Mouse (Mus musculus): ENCODE measurements around the gene Rgs6.

The Rgs6 gene

DNA sequence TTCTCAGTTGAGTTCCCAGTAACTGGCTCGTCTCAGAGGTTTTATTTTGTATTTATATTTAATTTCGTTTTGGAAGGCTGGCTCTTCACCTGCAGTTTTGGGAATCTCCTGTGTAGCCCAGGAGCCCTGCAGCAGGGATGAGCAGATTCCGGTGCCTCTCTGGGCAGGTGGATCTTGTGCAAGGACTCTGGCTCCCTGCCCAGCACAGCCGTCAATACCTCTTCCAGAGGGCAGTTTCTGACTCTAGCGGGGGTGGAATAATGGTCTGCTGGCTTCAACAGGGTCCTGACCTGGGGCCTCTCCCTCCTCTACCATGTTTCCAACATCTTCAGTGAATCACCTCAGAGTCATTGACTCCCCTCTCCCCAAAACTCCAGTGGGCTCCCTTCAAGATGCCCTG, 616.3 kb downstream of the Rgs6 start:
- H3K27me3 ChIP-seq (ENCODE audit: insufficient read depth, low read length), result peaks cover 12% of the 10 kb centered on the region
- H3K9me3 ChIP-seq (ENCODE audit: low read length), result no peaks in the 10 kb centered on the region
- H3K4me3 ChIP-seq (replicated peaks; ENCODE audit: low read length), result no peak overlapping the region
- H3K4me1 ChIP-seq (replicated peaks; ENCODE audit: low read depth, low read length), result peaks cover 30% of the 10 kb centered on the region
- TF ChIP-seq POU5F1 (IDR thresholded peaks at IDR 0.05; ENCODE audit: borderline replicate concordance, low read length), result no peak
- TF ChIP-seq CTCF (conservative IDR thresholded peaks at IDR 0.05; ENCODE audit: low read length), result no peak
- TF ChIP-seq NANOG (IDR thresholded peaks at IDR 0.05; ENCODE audit: borderline replicate concordance, low read length), result no peak
- H3K36me3 ChIP-seq (ENCODE audit: insufficient read depth, low read length), result no peaks in the 10 kb centered on the region

DNA sequence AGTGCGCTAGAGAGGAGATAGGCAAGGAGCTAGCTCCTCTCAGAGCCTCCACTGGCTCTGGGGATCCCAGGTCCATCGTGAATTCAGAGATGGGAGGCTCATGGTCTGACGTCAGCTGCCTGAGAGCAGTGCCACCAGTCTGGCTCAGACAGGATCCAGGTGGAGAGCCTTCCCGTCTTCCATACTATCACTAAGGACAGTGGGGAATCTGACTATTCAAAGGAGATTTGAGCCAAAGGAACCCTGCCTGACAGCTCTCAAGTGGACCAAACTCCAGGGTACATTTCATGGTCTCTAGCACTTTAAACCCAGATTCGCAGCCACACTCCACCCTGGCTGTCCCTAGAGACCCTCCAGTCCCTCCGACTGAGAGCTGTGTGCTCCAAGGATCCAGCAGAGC, 618.8 kb downstream of the Rgs6 start:
- H3K27me3 ChIP-seq (ENCODE audit: insufficient read depth, low read length), result peaks cover 12% of the 10 kb centered on the region
- H3K4me1 ChIP-seq (replicated peaks; ENCODE audit: low read depth, low read length), result peaks cover 46% of the 10 kb centered on the region
- no peak for TF ChIP-seq CTCF (conservative IDR thresholded peaks at IDR 0.05; ENCODE audit: low read length)
- no peak for TF ChIP-seq NANOG (IDR thresholded peaks at IDR 0.05; ENCODE audit: borderline replicate concordance, low read length)
- TF ChIP-seq POU5F1 (IDR thresholded peaks at IDR 0.05; ENCODE audit: borderline replicate concordance, low read length), result no peak
- H3K36me3 ChIP-seq (ENCODE audit: insufficient read depth, low read length), result no peaks in the 10 kb centered on the region
- H3K4me3 ChIP-seq (replicated peaks; ENCODE audit: low read length), result no peak overlapping the region
- H3K9me3 ChIP-seq (ENCODE audit: low read length), result no peaks in the 10 kb centered on the region

DNA sequence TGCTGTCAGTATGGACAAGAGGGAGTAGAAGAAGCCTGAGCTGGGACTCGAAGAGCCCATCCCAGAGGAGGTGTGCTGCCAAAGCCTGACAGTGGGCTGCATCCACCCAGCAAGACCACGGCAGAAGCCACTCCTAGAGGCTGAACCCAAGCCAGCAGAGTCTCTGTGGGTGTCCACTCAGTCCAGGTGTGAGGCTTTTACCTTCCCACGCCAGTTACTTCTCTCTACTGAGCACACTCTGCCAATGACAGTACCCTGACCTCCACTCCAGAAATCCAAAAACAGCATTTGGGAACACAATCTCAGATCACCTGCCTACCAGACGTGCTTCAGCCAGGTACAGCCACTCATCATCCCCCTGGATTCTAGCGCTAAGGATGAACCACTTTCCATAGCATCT, 619.4 kb downstream of the Rgs6 start:
- no peaks in the 10 kb centered on the region for H3K36me3 ChIP-seq (ENCODE audit: insufficient read depth, low read length)
- no peaks in the 10 kb centered on the region for H3K9me3 ChIP-seq (ENCODE audit: low read length)
- no peak for TF ChIP-seq NANOG (IDR thresholded peaks at IDR 0.05; ENCODE audit: borderline replicate concordance, low read length)
- no peak for TF ChIP-seq CTCF (conservative IDR thresholded peaks at IDR 0.05; ENCODE audit: low read length)
- no peak for TF ChIP-seq POU5F1 (IDR thresholded peaks at IDR 0.05; ENCODE audit: borderline replicate concordance, low read length)
- H3K4me1 ChIP-seq (replicated peaks; ENCODE audit: low read depth, low read length), result peaks cover 50% of the 10 kb centered on the region
- H3K4me3 ChIP-seq (replicated peaks; ENCODE audit: low read length), result no peak overlapping the region
- peaks cover 12% of the 10 kb centered on the region for H3K27me3 ChIP-seq (ENCODE audit: insufficient read depth, low read length)

DNA sequence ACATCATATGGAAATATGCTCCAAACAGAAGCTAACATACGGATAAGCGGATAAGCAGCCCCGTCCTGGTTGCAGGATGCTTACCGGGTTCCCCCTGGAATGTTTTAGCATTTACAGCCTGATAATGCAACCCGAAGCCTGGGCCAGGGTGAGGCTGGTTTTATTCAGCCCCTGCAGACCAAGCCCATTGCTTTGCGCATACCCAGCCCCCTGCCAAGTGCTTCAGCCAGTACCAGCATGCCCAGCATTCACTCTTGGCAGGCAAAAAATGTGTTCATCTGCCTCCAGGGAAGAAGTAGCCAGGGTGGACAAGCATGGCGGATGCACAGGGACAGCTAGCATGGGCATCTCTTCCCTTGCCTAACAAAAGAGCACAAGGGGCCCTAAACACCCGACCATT, 619.9 kb downstream of the Rgs6 start:
- Histone ChIP-seq H3K27me3 (ENCODE audit: insufficient read depth, low read length) (peaks cover 12% of the 10 kb centered on the region), H3K4me3 (replicated peaks; ENCODE audit: low read length) (no peak overlapping the region), H3K9me3 (ENCODE audit: low read length) (no peaks in the 10 kb centered on the region), H3K36me3 (ENCODE audit: insufficient read depth, low read length) (no peaks in the 10 kb centered on the region), H3K4me1 (replicated peaks; ENCODE audit: low read depth, low read length) (peaks cover 50% of the 10 kb centered on the region)
- no peak for TF ChIP-seq CTCF (conservative IDR thresholded peaks at IDR 0.05; ENCODE audit: low read length)
- TF ChIP-seq NANOG (IDR thresholded peaks at IDR 0.05; ENCODE audit: borderline replicate concordance, low read length), result no peak
- no peak for TF ChIP-seq POU5F1 (IDR thresholded peaks at IDR 0.05; ENCODE audit: borderline replicate concordance, low read length)

DNA sequence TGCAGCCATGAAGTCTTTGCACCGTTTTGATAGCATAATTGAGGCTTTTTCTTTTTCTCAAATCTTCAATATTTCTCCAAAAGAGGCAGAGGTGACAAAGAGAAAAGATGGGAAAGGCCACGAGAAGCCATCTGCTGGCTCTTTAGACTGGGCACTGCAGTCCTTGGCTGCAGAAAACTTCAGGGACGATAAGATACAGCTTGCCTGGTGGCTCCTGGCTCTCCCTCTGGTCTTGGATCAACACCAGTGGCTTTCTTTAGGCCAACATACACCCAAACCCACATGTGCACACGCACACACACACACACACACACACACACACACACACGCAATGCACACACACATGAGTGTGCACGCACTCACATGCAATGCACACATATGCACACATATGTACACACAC, 620.7 kb downstream of the Rgs6 start:
- Histone ChIP-seq H3K27me3 (ENCODE audit: insufficient read depth, low read length) (peaks cover 12% of the 10 kb centered on the region), H3K4me3 (replicated peaks; ENCODE audit: low read length) (no peak overlapping the region), H3K36me3 (ENCODE audit: insufficient read depth, low read length) (no peaks in the 10 kb centered on the region), H3K4me1 (replicated peaks; ENCODE audit: low read depth, low read length) (peaks cover 47% of the 10 kb centered on the region), H3K9me3 (ENCODE audit: low read length) (no peaks in the 10 kb centered on the region)
- no peak for TF ChIP-seq POU5F1 (IDR thresholded peaks at IDR 0.05; ENCODE audit: borderline replicate concordance, low read length)

DNA sequence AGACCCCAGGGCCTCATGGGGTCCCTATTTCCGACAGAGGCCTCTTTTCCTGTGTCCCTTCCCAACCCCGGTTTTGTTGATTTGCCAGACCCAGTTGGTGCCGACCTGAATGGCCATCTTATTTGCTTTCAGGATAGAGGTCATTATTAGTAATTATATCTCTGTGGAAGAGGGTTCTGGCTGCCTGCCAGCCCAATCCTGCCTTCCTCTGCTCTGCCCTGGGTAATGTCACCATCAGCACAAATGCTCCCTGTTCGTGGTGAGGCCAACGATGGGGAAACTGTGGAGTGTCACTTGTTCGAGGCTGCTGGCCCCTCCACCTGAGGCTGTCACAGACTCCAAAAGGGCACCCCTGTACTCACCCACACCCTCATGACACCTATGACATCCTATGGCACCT, 621.4 kb downstream of the Rgs6 start:
- Histone ChIP-seq H3K9me3 (ENCODE audit: low read length) (no peaks in the 10 kb centered on the region), H3K4me3 (replicated peaks; ENCODE audit: low read length) (no peak overlapping the region), H3K4me1 (replicated peaks; ENCODE audit: low read depth, low read length) (peaks cover 47% of the 10 kb centered on the region), H3K36me3 (ENCODE audit: insufficient read depth, low read length) (no peaks in the 10 kb centered on the region), H3K27me3 (ENCODE audit: insufficient read depth, low read length) (peaks cover 12% of the 10 kb centered on the region)
- no peak for TF ChIP-seq NANOG (IDR thresholded peaks at IDR 0.05; ENCODE audit: borderline replicate concordance, low read length)
- TF ChIP-seq POU5F1 (IDR thresholded peaks at IDR 0.05; ENCODE audit: borderline replicate concordance, low read length), result no peak
- no peak for TF ChIP-seq CTCF (conservative IDR thresholded peaks at IDR 0.05; ENCODE audit: low read length)

- Histone ChIP-seq H3K36me3 (ENCODE audit: insufficient read depth, low read length) (no peaks in the 10 kb centered on the region), H3K27me3 (ENCODE audit: insufficient read depth, low read length) (peaks cover 12% of the 10 kb centered on the region), H3K9me3 (ENCODE audit: low read length) (peaks cover 6% of the 10 kb centered on the region), H3K4me1 (replicated peaks; ENCODE audit: low read depth, low read length) (peaks cover 47% of the 10 kb centered on the region), H3K4me3 (replicated peaks; ENCODE audit: low read length) (peak overlapping the region; percentile 46; the same call in 1 of the 2 replicates)
- no peak for TF ChIP-seq POU5F1 (IDR thresholded peaks at IDR 0.05; ENCODE audit: borderline replicate concordance, low read length)
- no peak for TF ChIP-seq CTCF (conservative IDR thresholded peaks at IDR 0.05; ENCODE audit: low read length)
- TF ChIP-seq NANOG (IDR thresholded peaks at IDR 0.05; ENCODE audit: borderline replicate concordance, low read length), result no peak
Measured at GRCm38 (mm10) chr12:83210294-83210693, 622.2 kb downstream of the Rgs6 start.

DNA sequence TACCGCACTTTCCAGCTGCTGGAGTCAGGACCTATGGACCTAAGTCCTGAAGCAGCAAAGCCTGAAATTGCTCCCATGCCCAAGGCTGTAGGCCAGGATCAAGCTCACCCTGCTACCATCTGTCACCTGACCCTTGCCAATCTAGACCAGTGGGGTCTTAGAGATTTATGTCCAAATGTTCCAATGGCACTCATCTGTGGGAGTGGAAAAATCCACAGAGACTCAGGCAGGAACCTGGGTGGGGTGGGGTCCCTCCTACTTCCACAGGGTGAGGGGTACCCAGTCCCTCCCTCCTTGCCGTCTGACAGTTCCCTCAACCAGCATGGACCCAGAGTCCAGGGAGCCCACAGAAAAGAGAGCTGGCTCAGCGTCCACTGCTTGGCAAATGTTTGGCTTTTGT, 622.6 kb downstream of the Rgs6 start:
- Histone ChIP-seq H3K4me3 (replicated peaks; ENCODE audit: low read length) (peak overlapping the region; percentile 46), H3K27me3 (ENCODE audit: insufficient read depth, low read length) (peaks cover 11% of the 10 kb centered on the region), H3K36me3 (ENCODE audit: insufficient read depth, low read length) (no peaks in the 10 kb centered on the region), H3K9me3 (ENCODE audit: low read length) (peaks cover 11% of the 10 kb centered on the region), H3K4me1 (replicated peaks; ENCODE audit: low read depth, low read length) (peaks cover 47% of the 10 kb centered on the region)
- TF ChIP-seq NANOG (IDR thresholded peaks at IDR 0.05; ENCODE audit: borderline replicate concordance, low read length) (no peak), POU5F1 (IDR thresholded peaks at IDR 0.05; ENCODE audit: borderline replicate concordance, low read length) (no peak), CTCF (conservative IDR thresholded peaks at IDR 0.05; ENCODE audit: low read length) (no peak)

GRCm38 (mm10) chr12:83211146-83211822, 623.2 kb downstream of the Rgs6 start:
- H3K9me3 ChIP-seq (ENCODE audit: low read length), result peaks cover 12% of the 10 kb centered on the region

More at GRCm38 (mm10) chr12:83211146-83211822, 623.2 kb downstream of the Rgs6 start:
- Histone ChIP-seq H3K36me3 (ENCODE audit: insufficient read depth, low read length) (no peaks in the 10 kb centered on the region), H3K27me3 (ENCODE audit: insufficient read depth, low read length) (peaks cover 6% of the 10 kb centered on the region; the same call in 1 of the 2 replicates), H3K4me1 (replicated peaks; ENCODE audit: low read depth, low read length) (peaks cover 47% of the 10 kb centered on the region), H3K4me3 (replicated peaks; ENCODE audit: low read length) (peak overlapping the region; percentile 46; the same call in 1 of the 2 replicates)
- no peak for TF ChIP-seq POU5F1 (IDR thresholded peaks at IDR 0.05; ENCODE audit: borderline replicate concordance, low read length)
- TF ChIP-seq NANOG (IDR thresholded peaks at IDR 0.05; ENCODE audit: borderline replicate concordance, low read length), result no peak
- TF ChIP-seq CTCF (conservative IDR thresholded peaks at IDR 0.05; ENCODE audit: low read length), result no peak

Data from E14TG2a.4 (cell line).